Mouse (Mus musculus) heart, adult 2 months (tissue): ENCODE results near the gene Hoxb7.

Experiments
- CTCF ChIP-seq: fragments of 200-600 bp; IDR thresholded peaks from 2 replicates; pipeline ENCODE4 v1.8.1; 2022; ENCODE audit warnings: antibody characterized with exemption, mild to moderate bottlenecking, moderate library complexity
- EP300 ChIP-seq: fragments of 200-500 bp; IDR thresholded peaks from 2 replicates; pipeline ENCODE4 v1.6.1; 2011; ENCODE audit warnings: low read depth, low read length, control low read depth; ENCODE audit not compliant: insufficient read depth

GRCm38 (mm10) chr11:96299781-96300180 lies 13.4 kb downstream of the Hoxb7 start:
- TF ChIP-seq EP300 = no peak
- no peak for TF ChIP-seq CTCF
